Mouse (Mus musculus) kidney, postnatal 14 days (tissue): ENCODE results near the gene Tnip3.

Experiments
- DNase-seq: peaks from one replicate; pipeline ENCODE4 v3.0.0; 2022; ENCODE audit warnings: mixed read lengths

The Tnip3 gene

DNA sequence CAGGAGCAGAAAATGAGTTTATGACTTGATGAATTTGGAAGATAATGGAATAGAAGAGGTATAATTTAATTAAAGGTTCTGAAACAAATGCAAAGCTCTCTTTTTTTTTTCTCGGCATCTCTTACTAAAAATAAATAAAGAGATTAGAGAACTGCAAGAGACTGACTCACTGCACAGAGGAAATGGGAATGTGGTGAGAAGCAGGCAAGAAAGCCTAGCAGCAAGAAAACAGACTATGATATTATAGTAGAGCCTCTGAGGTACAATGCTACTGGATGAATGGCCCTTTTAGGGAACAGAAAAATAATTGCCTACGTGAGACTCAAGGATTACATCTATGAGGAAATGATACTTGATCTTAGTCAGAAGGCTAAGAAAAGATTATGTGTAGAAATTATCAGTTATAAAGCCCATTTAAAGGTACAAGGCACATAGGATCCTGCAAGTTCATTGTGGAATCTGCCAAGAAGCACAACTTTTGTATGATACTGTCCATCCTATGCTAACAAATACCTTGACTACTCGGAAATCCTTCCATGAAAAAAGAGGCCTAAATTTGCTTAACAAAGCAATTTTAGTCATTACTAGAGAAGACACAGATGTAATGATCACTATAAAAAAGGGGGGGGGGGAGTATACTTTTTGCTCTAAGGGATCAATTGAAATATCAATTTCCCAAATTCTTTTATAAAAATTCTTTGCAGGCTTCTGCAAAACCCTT lies 60.4 kb downstream of the Tnip3 start:
- DNase-seq, result no peak

DNA sequence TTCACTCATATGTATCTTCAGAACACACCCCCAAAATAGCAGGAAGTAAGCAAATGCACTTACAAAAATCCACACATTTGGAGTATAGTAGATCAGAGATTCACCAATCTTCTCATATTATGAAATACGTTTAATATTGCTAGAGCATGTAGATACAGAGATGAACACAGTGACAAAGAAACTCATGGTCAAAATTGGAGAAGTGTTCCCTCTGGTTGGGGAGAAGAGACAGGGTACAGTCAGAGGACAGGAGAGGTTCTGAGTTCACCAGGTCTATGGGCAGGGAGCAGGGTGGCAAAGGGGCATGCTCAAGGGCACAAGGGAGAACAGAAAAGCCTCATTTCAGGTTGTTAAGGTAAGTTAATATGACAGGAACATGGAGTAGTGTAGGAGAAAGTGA lies 63.7 kb downstream of the Tnip3 start:
- no peak for DNase-seq

DNA sequence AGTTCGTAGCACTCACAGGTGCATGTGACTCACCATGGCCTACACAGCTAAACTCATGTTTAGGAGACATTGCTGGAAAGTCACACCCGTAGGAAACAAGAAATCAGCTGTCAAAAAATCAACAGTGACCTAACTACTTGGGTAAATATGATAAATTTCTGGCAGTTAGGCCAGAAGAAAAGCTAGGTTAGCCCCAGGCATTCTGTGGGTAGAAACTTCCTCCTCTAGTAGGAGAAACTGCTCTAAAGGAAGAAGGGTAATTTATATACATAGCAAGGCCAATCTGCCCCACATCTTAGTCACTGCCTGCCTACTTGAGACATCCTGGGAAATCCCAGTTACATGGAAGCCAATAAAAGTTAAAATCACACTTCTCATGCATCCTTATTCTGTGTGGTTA lies 64.9 kb downstream of the Tnip3 start:
- no peak for DNase-seq

DNA sequence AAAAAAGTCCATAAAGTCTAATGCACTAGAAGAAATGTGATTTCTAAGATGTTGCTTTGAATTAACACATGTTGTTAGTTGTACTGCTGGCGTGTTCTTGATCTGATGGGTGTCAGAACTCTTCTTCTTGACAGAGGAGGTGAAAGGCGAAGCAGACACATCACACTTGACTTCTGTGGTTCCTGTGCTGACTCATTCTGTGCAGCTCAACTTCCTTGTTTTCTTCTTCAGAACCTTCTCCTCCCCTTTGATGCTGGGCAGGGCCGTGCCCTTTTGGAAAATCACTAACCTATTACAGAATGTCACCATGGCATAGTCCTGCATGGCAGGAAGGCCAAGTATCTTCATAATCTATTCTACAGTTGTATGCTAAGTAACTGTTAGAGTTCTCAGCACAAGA lies 69.1 kb downstream of the Tnip3 start:
- DNase-seq, result no peak

- DNase-seq, result no peak
These were observed 70.3 kb downstream of the Tnip3 start for GRCm38 (mm10) chr6:65595371-65595770.

DNA sequence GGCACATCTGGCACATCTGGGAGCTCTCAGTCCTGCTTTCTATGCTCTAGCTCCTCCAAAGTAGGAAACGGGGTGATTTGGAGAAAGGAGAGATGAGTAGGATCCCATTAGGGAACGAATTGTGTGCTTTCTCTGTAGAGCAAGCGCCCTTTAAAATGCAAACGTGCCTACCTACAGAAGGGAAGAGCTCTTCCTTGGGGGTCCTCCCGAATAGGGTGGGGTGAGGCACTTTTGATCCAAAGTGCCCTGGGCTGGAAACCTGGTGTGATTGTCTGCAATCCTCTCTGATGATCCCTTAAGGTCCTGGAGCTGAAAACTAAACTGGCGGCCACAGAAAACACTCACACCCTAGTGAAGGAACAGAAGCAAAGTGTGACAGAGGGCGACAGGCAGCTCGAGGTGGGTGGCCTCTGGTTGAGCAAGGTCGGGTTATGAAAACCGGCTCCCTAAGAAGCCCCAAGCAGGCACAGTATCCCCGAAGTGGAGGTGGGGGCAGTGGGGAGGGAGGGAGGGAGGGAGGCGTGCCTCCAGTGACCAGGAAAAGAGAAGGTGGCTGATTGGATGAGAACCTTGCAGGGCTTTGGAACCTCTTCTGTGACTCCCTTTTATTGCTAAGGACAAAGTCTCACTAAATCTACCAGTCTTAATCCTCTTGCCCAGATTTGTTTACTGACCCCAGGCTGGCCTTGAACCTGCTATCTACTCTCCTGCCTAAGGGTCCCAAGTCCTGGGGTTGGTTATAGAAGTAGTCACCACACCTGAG lies 72.1 kb downstream of the Tnip3 start:
- DNase-seq, result no peak

DNA sequence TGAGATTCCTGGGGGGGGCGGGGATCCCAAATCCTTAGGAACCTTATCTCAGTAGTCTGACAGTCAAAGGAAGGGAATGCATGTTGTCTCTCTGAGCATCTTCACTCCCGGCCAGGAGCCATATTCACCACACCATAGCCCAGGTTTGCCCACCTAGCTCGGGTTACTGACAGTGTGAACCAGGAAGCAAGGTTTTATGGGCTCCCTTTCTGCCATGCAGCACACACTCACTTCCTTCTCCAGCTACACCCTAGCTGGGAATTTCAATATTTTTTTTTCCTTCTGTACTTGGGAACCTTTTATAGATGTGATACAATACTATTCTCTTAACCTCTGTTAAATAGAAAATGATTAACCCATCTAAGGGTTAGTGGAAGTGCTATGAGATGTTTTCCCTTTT lies 73.4 kb downstream of the Tnip3 start:
- no peak for DNase-seq

- DNase-seq, result no peak
These were observed 75.0 kb downstream of the Tnip3 start for GRCm38 (mm10) chr6:65599865-65600739.

GRCm38 (mm10) chr6:65600887-65601286 lies 75.8 kb downstream of the Tnip3 start:
- DNase-seq, result no peak

- no peak for DNase-seq
These were observed 80.7 kb downstream of the Tnip3 start for GRCm38 (mm10) chr6:65605778-65606177.

GRCm38 (mm10) chr6:65606946-65607345 lies 81.8 kb downstream of the Tnip3 start:
- no peak for DNase-seq

DNA sequence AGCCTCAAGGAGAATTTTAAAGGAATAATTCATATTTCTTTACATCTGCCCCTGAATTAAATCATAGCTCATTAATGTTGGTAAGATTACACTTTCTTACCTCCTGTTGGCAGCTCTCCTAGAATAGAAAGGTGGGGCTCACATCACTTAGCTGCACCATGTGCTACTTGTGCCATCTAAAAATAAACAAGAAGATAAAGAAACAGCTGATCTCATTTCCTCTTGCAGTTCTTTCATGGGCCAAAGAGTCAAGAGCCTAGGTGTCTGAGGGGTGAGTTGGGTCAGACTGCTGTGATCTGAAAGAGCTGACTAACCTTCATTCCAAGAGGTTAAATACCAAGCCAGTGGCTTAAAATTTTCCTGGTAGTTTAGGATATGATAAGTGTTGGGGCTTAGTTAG lies 86.7 kb downstream of the Tnip3 start:
- DNase-seq, result no peak

GRCm38 (mm10) chr6:65613924-65614585 lies 88.9 kb downstream of the Tnip3 start:
- no peak for DNase-seq

DNA sequence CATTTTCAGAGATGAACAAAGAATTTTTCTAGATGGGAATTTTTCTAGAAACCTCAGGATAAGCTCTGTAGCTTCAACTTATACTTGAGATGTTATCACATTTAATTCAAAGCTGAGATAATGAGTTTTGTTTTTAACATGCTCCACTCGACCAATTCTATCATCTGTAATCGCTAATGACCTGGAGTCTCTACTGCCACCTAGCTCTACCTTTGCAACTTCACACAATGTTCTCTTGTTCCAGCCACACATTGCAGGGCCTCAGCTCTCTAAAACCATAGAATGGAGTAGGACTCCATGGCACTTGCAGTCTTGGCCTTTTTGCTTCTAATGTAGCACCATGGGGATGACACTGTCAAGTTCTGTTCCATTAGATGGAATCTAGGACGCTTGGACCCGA lies 90.5 kb downstream of the Tnip3 start:
- no peak for DNase-seq

DNA sequence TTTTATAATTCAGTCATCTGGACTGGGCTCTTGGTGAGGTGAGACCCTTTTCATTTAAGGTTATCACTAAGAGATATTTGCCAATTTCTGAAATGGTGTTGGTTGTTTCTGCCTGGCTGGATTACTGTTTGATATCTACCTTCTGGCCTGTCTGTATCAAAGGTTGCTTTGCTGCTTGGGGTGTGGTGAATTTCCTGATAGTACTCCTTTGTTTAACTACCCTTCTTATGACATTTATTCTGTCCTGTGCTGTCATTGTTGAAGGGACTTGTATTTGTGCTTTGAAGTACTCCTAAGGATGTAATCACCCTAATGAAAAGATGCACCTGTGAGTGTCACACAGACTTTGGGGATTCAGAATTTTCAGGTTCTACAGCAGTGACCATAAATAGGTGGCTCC lies 96.1 kb downstream of the Tnip3 start:
- no peak for DNase-seq

- DNase-seq, result no peak
These were observed 98.1 kb downstream of the Tnip3 start for GRCm38 (mm10) chr6:65623016-65623715.

DNA sequence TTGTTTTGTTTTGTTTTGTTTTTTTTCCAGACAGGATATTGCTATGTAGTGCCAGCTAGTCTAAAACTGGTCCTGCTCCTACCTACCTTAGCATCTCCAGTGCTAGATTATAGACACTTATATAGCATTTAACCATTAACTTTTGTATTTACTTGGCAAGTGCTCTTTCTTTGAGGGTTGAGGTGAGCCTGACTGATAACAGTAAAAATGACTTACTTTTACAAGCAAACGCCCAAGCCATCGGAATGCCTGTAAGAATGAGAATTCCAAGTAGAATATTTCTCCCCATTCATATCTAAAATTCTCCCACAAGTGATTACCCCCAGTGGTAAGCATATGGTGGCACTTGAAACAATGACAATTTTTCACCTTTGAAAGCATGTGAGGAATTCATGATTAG lies 105.5 kb downstream of the Tnip3 start:
- DNase-seq, result no peak

GRCm38 (mm10) chr6:65632184-65632583 lies 107.1 kb downstream of the Tnip3 start:
- DNase-seq, result no peak

DNA sequence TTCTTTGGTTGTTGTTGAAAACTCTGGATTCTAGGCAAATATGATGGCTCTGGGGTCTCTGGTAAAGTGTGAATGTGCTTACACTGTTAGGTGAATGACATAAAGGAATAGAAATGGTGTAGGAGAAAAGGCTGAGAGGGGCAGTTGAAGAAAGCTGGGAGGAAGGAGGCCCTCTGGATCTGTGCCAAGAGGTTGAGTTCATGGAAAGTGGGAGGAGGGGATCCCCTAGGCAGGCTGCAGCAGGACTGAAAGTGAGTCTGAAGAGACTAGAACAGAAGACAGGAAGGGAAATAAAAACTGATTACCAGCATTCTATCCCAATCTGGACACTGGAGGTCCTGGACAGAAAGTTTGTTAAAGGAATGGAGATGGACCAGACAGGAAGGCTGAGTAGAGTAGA lies 117.3 kb downstream of the Tnip3 start:
- no peak for DNase-seq

DNA sequence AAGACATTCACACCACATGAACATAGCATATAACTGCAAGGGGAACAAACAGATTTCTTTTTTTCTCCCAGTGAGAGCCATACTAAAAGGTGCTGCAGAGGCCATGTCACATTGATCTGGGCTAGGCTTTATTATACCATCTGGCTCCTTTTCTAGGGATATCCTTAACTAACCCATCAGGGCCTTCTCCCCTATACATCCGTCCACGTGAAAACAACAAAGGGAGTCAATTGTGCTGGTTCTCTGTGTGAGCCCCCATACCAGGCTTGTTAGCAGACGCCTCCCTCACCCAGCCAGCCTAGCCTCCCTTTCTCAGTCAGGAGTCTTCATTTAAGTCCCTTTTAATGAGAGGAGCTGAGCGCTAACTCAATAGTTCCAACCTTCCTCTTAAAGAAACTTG lies 119.0 kb downstream of the Tnip3 start:
- no peak for DNase-seq

GRCm38 (mm10) chr6:65646408-65646807 lies 121.3 kb downstream of the Tnip3 start:
- DNase-seq, result no peak

- DNase-seq, result no peak
These were observed 122.6 kb downstream of the Tnip3 start for GRCm38 (mm10) chr6:65647731-65648130.
